Mouse (Mus musculus) right cerebral cortex, postnatal 4 days (tissue): ENCODE data around the gene Gm9611.
"Not testable (repeated sequence)": the region's sequence is repeated elsewhere in the genome, so short reads cannot be mapped to it uniquely, and the experiment has no call there.

Experiments
- DNase-seq: peaks from one replicate; pipeline ENCODE4 v3.0.0-alpha.2; 2022

Gm9611 gene

DNA sequence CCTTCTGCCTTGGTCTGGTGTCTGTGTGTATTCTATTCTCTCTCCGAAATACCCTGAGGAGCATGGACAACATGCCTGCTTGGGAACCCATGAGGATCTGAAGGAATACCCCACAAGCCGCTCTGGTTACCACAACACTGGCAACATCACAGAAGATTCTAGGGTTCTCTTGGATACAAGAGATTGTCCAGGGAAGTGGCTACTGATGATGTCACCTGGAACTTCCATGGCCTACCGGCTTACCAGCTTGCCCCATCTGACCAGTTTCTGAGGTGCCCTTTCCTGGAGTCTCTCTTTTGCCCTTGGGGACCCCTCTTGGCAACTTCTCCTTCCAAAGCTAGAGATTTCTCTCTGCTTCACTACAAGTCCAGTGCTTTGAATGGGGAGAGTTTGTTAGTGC lies at the start of gene Gm9611:
TSS of gene Gm9611 (minus strand) at position 101 of the 400 bp plus-strand sequence.
- DNase-seq: not testable (repeated sequence)

DNA sequence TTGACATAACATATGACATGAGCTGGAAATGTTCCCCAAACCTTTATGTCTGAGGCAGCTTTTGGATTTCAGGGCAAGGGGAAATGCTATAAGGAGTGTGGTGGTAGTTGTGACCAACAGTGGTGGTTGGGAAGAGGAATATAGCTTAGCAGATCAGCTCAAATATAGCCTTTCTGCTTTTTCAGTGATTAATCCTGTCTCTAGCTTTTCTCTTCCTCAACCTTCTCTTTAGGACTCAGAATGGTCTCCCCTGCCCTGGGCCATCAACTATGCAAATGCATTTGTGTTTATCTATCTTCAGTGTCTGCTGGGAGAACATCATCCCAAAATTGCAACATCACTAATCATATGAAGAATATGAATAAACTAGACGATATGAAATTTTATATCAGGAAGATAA lies 12.8 kb upstream of the Gm9611 start, which contains the start of gene Gm7995:
TSS of gene Gm7995 (plus strand) at position 301 of the 400 bp plus-strand sequence.
- DNase-seq: not testable (repeated sequence)

DNA sequence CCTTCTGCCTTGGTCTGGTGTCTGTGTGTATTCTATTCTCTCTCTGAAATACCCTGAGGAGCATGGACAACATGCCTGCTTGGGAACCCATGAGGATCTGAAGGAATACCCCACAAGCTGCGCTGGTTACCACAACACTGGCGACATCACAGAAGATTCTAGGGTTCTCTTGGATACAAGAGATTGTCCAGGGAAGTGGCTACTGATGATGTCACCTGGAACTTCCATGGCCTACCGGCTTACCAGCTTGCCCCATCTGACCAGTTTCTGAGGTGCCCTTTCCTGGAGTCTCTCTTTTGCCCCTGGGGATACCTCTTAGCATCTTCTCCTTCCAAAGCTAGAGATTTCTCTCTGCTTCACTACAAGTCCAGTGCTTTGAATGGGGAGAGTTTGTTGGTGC lies 37.2 kb downstream of the Gm9611 start, which contains the start of gene Gm17026:
TSS of gene Gm17026 (minus strand) at position 101 of the 400 bp plus-strand sequence.
- not testable (repeated sequence) for DNase-seq
